Mouse (Mus musculus): ENCODE measurements around the gene Fam118a.

DNA sequence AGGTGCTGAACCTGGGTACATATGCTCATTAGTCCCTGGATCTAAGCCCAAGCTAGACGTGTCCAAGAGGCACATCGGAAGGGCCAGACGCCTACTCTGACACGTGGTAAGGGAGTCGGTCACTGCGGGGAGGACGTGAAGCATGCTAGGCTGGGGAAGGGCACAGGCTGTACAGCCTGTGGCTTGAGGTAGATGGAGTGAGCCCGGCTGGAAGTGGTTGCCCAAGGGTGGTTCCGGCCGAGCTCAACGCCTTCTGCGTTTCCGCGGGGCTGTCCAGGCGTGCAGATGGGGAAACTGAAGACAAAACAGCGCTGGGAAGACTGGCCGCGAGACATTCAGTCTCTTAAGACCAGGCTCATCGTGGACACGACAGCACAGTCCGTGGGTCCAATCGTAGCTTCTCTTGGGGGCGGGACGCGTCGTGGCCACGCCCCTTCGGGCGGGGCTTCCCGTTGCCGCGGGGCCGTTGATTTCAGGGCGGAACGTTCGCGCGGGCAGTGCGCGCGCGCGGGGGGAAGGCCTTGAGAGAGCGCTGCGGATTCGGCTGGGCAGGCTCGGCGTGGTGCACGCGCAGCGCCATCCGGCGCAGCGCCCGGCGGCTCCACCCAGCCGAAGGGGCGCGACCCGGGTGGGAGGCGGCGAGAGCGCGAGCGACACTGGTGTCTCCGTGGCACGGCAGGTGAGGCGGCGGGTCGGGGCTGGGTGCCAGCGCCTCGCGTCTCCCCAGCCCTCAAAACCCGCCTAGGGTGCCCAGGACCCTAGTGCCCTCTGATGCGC, 8.0 kb downstream of the Fam118a start:
- no peak for TF ChIP-seq CTCF (IDR thresholded peaks at IDR 0.05; ENCODE audit: low read depth, low read length)
- TF ChIP-seq POLR2A (IDR thresholded peaks at IDR 0.05; ENCODE audit: borderline replicate concordance, low read depth, low read length): no peak; the same call in 1 of the 2 replicates

Measured in bone marrow macrophage, adult 2 months (primary cell).